Mouse (Mus musculus) layer of hippocampus, adult 11-12 months (tissue): ENCODE results near the gene Nxpe3.

ENCODE experiments used
- DNase-seq: peaks from one replicate; pipeline ENCODE4 v3.0.0; 2022; ENCODE audit warnings: low spot score

Gene Nxpe3

GRCm38 (mm10) chr16:55894893-55895650 lies at the start of gene Nxpe3:
Gene Nxpe3, minus strand, starts transcription at chr16:55895285.
- DNase-seq: peak; percentile 92

- no peak for DNase-seq
These were observed 45.7 kb upstream of the Nxpe3 start for GRCm38 (mm10) chr16:55940781-55941180.

GRCm38 (mm10) chr16:55939703-55940102 lies 44.6 kb upstream of the Nxpe3 start:
- DNase-seq: no peak

GRCm38 (mm10) chr16:55938761-55939160 lies 43.7 kb upstream of the Nxpe3 start:
- DNase-seq: no peak

- DNase-seq: peak; percentile 95
These were observed 39.5 kb upstream of the Nxpe3 start, which contains the start of gene Cep97 for GRCm38 (mm10) chr16:55934453-55935037. Gene Cep97, minus strand, starts transcription at chr16:55934855.

GRCm38 (mm10) chr16:55933681-55934343 lies 38.7 kb upstream of the Nxpe3 start:
- peak; percentile 51 for DNase-seq

GRCm38 (mm10) chr16:55924010-55924409 lies 28.9 kb upstream of the Nxpe3 start:
- DNase-seq: no peak

- DNase-seq: peak; percentile 54
These were observed 27.0 kb upstream of the Nxpe3 start for GRCm38 (mm10) chr16:55922079-55922478.

GRCm38 (mm10) chr16:55914716-55915115 lies 19.6 kb upstream of the Nxpe3 start:
- DNase-seq: peak; percentile 32

GRCm38 (mm10) chr16:55910208-55910793 lies 15.2 kb upstream of the Nxpe3 start:
- no peak for DNase-seq

- no peak for DNase-seq
These were observed 12.0 kb upstream of the Nxpe3 start for GRCm38 (mm10) chr16:55906928-55907679.

GRCm38 (mm10) chr16:55905370-55905769 lies 10.3 kb upstream of the Nxpe3 start:
- DNase-seq: no peak

- DNase-seq: no peak
These were observed 7.0 kb upstream of the Nxpe3 start for GRCm38 (mm10) chr16:55901839-55902756.

GRCm38 (mm10) chr16:55898385-55899002 lies 3.4 kb upstream of the Nxpe3 start:
- DNase-seq: no peak

- DNase-seq: peak; percentile 35
These were observed 588 bp upstream of the Nxpe3 start for GRCm38 (mm10) chr16:55895651-55896095.

- no peak for DNase-seq
These were observed 571 bp downstream of the Nxpe3 start for GRCm38 (mm10) chr16:55894536-55894892.

GRCm38 (mm10) chr16:55893410-55894107 lies 1.5 kb downstream of the Nxpe3 start:
- DNase-seq: no peak

GRCm38 (mm10) chr16:55892484-55892883 lies 2.6 kb downstream of the Nxpe3 start:
- no peak for DNase-seq

- no peak for DNase-seq
These were observed 3.7 kb downstream of the Nxpe3 start for GRCm38 (mm10) chr16:55891346-55891745.
